Mouse (Mus musculus) forebrain, embryonic 16.5 days (tissue): ENCODE data around the gene Sh2d2a. TPM values are rescaled to one million over a fixed set of nuclear protein-coding genes. Genes with fewer than 3 reads are reported as not detected.
"Not testable (repeated sequence)": the region's sequence is repeated elsewhere in the genome, so short reads cannot be mapped to it uniquely, and the experiment has no call there.

Source experiments
- ATAC-seq: fragments of 200-750 bp; cut with Nextera tagmentation; 2 replicates; pipeline ENCODE4 v1.8.0; 2017; ENCODE audit warnings: mild to moderate bottlenecking, moderate library complexity
- H3K27ac ChIP-seq: fragments of 300-500 bp; sonication (generic); 2 replicates; pipeline ENCODE4 v1.5.1; 2014; ENCODE audit warnings: low read length, control low read depth
- H3K27me3 ChIP-seq: fragments of 300-500 bp; sonication (generic); replicated peaks from 2 replicates; pipeline ENCODE4 v1.6.1; 2014; ENCODE audit warnings: low read length; ENCODE audit not compliant: control insufficient read depth, insufficient read depth
- H3K36me3 ChIP-seq: fragments of 300-500 bp; sonication (generic); 2 replicates; pipeline ENCODE4 v1.6.1; 2014; ENCODE audit not compliant: control insufficient read depth, insufficient read depth
- H3K4me1 ChIP-seq: fragments of 300-500 bp; sonication (generic); replicated peaks from 2 replicates; pipeline ENCODE4 v1.6.1; 2014; ENCODE audit warnings: low read length; ENCODE audit not compliant: control insufficient read depth, insufficient read depth
- H3K4me2 ChIP-seq: fragments of 300-500 bp; sonication (generic); 2 replicates; pipeline ENCODE4 v1.6.1; 2014; ENCODE audit warnings: mild to moderate bottlenecking, low read length, control low read depth
- H3K4me3 ChIP-seq: fragments of 300-500 bp; sonication (generic); replicated peaks from 2 replicates; pipeline ENCODE4 v1.5.1; 2014; ENCODE audit warnings: mild to moderate bottlenecking, low read length, control low read depth
- H3K9ac ChIP-seq: fragments of 300-500 bp; sonication (generic); replicated peaks from 2 replicates; pipeline ENCODE4 v1.6.1; 2014; ENCODE audit warnings: low read depth, low read length, control low read depth
- H3K9me3 ChIP-seq: fragments of 300-500 bp; sonication (generic); 2 replicates; pipeline ENCODE4 v1.6.1; 2016; ENCODE audit warnings: low read length; ENCODE audit not compliant: control insufficient read depth
- WGBS: fragments of 180-500 bp; shearing (Covaris S2); extraction: QIAGEN DNeasy Blood & Tissue Kit; methylation state at CpG from one replicate; pipeline ENCODE4 v1.1.7; 2014; 5-methylcytosine and 5-hydroxymethylcytosine counted together
- polyA plus RNA-seq: library from polyadenylated mRNA; unstranded; fragments of >200 nt; fragmentation: Nextera tagmentation; extraction: Ambion mirVana; gene quantifications from 2 replicates; pipeline ENCODE4 v1.2.1, GENCODE M21; 2015

Sh2d2a gene
- polyA plus RNA-seq, 1 experiment from 2014 or later = not detected

DNA sequence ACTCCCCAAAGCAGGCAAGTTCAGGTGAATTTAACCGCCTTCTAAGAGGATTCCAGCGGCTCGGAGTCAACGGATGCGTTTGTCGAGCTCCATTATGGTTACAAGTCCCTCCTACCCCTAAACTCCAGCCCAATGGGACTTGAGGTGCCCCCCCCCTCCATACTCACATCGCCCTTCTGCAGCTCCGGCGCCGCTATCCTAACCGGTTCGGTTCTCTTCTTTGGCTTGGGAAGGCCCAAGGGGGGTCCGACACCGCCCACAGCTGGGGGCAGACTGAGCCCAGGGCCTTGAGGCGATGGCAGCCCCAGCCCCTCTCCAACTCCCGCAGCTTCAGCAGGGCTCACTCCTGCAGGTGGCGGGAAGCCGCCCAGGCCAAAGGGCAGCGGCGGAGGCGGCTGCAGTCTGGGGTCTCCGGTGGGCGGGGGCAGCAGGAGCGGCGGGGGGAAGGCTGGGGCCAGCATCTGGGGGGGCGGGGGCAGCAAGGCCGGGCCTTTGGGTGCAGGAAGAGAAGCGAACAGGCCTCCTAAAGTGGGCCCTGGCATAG lies 38.2 kb downstream of the Sh2d2a start:
- peaks cover 23% of the 10 kb centered on the region for H3K4me1 ChIP-seq
- peak overlapping the region; percentile 82 for H3K27ac ChIP-seq
- H3K9me3 ChIP-seq = no peaks in the 10 kb centered on the region
- no peak for ATAC-seq
- WGBS = 0% methylated on average over 21 of the region's 28 CpGs
- peak overlapping the region; percentile 94 for H3K4me2 ChIP-seq
- H3K27me3 ChIP-seq = no peaks in the 10 kb centered on the region
- peak overlapping the region; percentile 99 for H3K4me3 ChIP-seq
- peak overlapping the region; percentile 90 for H3K9ac ChIP-seq
- peaks cover 3% of the 10 kb centered on the region; the same call in 1 of the 2 replicates for H3K36me3 ChIP-seq

DNA sequence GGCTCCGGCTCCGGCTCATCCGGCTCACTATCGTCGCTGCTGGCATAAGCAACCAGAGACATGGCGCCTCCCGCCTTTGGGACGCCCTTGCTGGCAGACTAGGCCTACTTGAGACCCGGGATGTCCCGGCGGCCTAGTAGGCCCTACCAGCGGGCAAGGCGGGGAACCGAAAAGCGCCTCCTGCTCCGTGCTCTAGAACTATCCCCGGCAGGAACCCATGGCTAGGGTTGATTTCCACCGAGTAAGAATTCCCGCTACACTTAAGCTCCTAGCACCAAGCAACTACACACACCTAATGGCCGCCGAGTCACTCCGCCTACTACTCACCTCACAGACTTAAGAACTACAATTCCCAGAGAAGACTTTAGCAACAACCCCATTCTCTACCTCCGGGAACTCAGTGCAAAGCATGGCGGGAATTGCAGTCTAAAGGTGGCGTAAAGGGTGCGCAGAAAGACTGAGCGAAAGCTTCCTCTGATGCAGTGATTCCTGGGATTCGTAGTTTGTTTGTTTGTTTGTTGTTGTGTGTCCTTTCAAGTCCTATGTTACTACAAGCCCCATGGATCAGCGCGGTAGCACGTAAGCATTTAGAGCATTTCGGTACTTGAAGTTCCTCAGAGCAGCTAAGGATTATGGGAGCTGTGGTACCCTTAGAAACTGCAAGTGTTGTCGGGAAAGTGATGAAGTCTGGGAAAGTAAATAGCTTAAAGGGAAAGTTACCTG lies 38.9 kb downstream of the Sh2d2a start, which contains the start of gene Prcc:
TSS of gene Prcc (minus strand) at position 328 of the 723 bp plus-strand sequence.
- WGBS = under 1% methylated on average over 33 of the region's 33 CpGs
- Histone ChIP-seq H3K27me3 (no peaks in the 10 kb centered on the region), H3K4me2 (peak within 1 kb of the TSS; percentile 94), H3K9ac (peak within 1 kb of the TSS; percentile 90), H3K4me3 (peak within 1 kb of the TSS; percentile 99), H3K4me1 (peaks cover 23% of the 10 kb centered on the region), H3K9me3 (no peaks in the 10 kb centered on the region), H3K36me3 (peaks cover 2% of the 10 kb centered on the region; the same call in 1 of the 2 replicates), H3K27ac (peak within 1 kb of the TSS; percentile 82)
- ATAC-seq = peak; percentile 99

- no peaks in the 10 kb centered on the region for H3K9me3 ChIP-seq
- no peak overlapping the region for H3K27ac ChIP-seq
- H3K4me2 ChIP-seq = peak overlapping the region; percentile 54
- peak overlapping the region; percentile 59 for H3K9ac ChIP-seq
- 6% methylated on average over 10 of the region's 10 CpGs for WGBS
- H3K27me3 ChIP-seq = no peaks in the 10 kb centered on the region
- no peaks in the 10 kb centered on the region for H3K36me3 ChIP-seq
- peak overlapping the region; percentile 99 for H3K4me3 ChIP-seq
- no peak; the same call in 1 of the 2 replicates for ATAC-seq
- H3K4me1 ChIP-seq = peaks cover 23% of the 10 kb centered on the region
These were observed 39.4 kb downstream of the Sh2d2a start for GRCm38 (mm10) chr3:87886004-87886365.

DNA sequence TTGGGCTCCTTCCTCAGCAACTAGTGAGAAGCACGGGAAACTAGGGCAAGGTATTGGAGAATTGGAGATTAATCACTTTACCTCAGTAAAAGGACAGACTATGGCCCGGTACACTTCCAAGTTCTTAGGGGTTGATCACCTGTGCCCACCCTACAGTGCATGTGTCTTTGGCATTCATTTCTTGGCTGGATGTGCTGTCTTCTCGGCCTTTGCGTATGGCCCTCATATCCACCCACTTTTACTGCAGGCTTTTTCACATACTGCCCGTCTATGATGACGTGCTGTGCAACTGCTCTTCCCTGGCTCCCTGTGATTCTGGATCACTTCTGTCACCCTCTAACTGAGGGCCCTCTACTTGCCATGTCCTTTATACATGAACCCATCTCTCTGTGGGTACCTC lies 39.9 kb downstream of the Sh2d2a start:
- Histone ChIP-seq H3K36me3 (no peaks in the 10 kb centered on the region), H3K9me3 (no peaks in the 10 kb centered on the region), H3K9ac (no peak overlapping the region), H3K4me1 (peaks cover 23% of the 10 kb centered on the region), H3K27me3 (no peaks in the 10 kb centered on the region), H3K27ac (no peak overlapping the region), H3K4me2 (peak overlapping the region; percentile 54), H3K4me3 (peak overlapping the region; percentile 99)
- no peak for ATAC-seq
- 89% methylated on average over 6 of the region's 6 CpGs for WGBS

- peaks cover 21% of the 10 kb centered on the region for H3K4me1 ChIP-seq
- not testable (repeated sequence) for H3K9me3 ChIP-seq, H3K9ac ChIP-seq, H3K4me3 ChIP-seq, H3K4me2 ChIP-seq, ATAC-seq, H3K27ac ChIP-seq, H3K27me3 ChIP-seq, H3K36me3 ChIP-seq
- WGBS = 82% methylated on average over 4 of the region's 4 CpGs
These were observed 40.8 kb downstream of the Sh2d2a start for GRCm38 (mm10) chr3:87887400-87887799.

DNA sequence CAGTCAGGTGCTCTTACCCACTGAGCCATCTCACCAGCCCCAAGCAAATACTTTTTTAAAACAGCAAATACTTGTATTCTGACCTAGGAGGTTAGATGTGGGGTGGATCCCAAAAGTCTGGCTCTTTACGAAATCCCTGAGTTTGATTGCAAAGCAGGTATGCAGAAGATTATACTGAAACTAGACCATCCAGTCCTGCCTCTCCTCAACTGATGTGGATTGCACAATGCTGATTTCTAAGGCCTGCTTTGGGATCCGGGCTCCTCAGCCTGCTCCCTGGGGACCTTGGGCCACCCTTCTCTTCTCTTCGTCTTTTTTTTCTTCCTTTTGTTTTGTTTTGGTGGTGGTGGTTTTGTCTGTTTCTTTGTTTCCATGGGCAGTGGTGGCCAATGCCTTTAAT lies 44.9 kb downstream of the Sh2d2a start:
- Histone ChIP-seq H3K36me3 (no peaks in the 10 kb centered on the region), H3K9ac (no peak overlapping the region), H3K9me3 (no peaks in the 10 kb centered on the region), H3K27me3 (no peaks in the 10 kb centered on the region), H3K4me1 (no peaks in the 10 kb centered on the region), H3K4me2 (no peak overlapping the region), H3K27ac (no peak overlapping the region), H3K4me3 (no peak overlapping the region)
- WGBS = 52% methylated on average over 3 of the region's 3 CpGs
- no peak for ATAC-seq

GRCm38 (mm10) chr3:87893367-87893905 lies 46.9 kb downstream of the Sh2d2a start:
- Histone ChIP-seq H3K4me1 (no peaks in the 10 kb centered on the region), H3K36me3 (no peaks in the 10 kb centered on the region), H3K4me2 (no peak overlapping the region), H3K9ac (no peak overlapping the region), H3K9me3 (no peaks in the 10 kb centered on the region), H3K4me3 (no peak overlapping the region), H3K27me3 (no peaks in the 10 kb centered on the region), H3K27ac (no peak overlapping the region)
- 76% methylated on average over 3 of the region's 3 CpGs for WGBS
- ATAC-seq = no peak

GRCm38 (mm10) chr3:87899266-87899665 lies 52.7 kb downstream of the Sh2d2a start:
- H3K4me3 ChIP-seq = no peak overlapping the region
- no peaks in the 10 kb centered on the region for H3K9me3 ChIP-seq
- WGBS = 63% methylated on average over 3 of the region's 3 CpGs
- no peaks in the 10 kb centered on the region for H3K36me3 ChIP-seq
- no peak for ATAC-seq
- no peak overlapping the region for H3K27ac ChIP-seq
- no peak overlapping the region for H3K4me2 ChIP-seq
- no peak overlapping the region for H3K9ac ChIP-seq
- H3K4me1 ChIP-seq = no peaks in the 10 kb centered on the region
- H3K27me3 ChIP-seq = no peaks in the 10 kb centered on the region

GRCm38 (mm10) chr3:87899776-87900175 lies 53.2 kb downstream of the Sh2d2a start:
- Histone ChIP-seq H3K4me2 (no peak overlapping the region), H3K4me1 (no peaks in the 10 kb centered on the region), H3K9me3 (no peaks in the 10 kb centered on the region), H3K27me3 (no peaks in the 10 kb centered on the region), H3K9ac (no peak overlapping the region), H3K4me3 (no peak overlapping the region), H3K36me3 (no peaks in the 10 kb centered on the region), H3K27ac (no peak overlapping the region)
- 75% methylated on average over 3 of the region's 3 CpGs for WGBS
- ATAC-seq = no peak
